Mouse (Mus musculus) heart, postnatal 0 days (tissue): ENCODE measurements around the gene Gm8439. TPM values are rescaled to one million over a fixed set of nuclear protein-coding genes. Genes with fewer than 3 reads are reported as not detected.
A peak's percentile ranks its signal among the peaks of the same experiment; 100 is the strongest.

Experiments used
- ATAC-seq: fragments of 200-750 bp; cut with Nextera tagmentation; 2 replicates; pipeline ENCODE4 v1.8.0; 2017; ENCODE audit warnings: low read depth, moderate number of reproducible peaks, moderate library complexity; ENCODE audit not compliant: insufficient read depth
- DNase-seq: peaks from one replicate; pipeline ENCODE4 v3.0.0-alpha.2; 2016; ENCODE audit warnings: low spot score
- H3K27ac ChIP-seq: fragments of 300-500 bp; sonication (generic); 2 replicates; pipeline ENCODE4 v1.5.1; 2014; ENCODE audit warnings: low read depth, mild to moderate bottlenecking
- H3K27me3 ChIP-seq: fragments of 300-500 bp; sonication (generic); 2 replicates; pipeline ENCODE4 v1.6.1; 2014; ENCODE audit warnings: low read length, mixed read lengths; ENCODE audit not compliant: control insufficient read depth, insufficient read depth
- H3K36me3 ChIP-seq: fragments of 300-500 bp; sonication (generic); replicated peaks from 2 replicates; pipeline ENCODE4 v1.6.1; 2014; ENCODE audit warnings: low read length, mixed read lengths; ENCODE audit not compliant: control insufficient read depth, insufficient read depth
- H3K4me1 ChIP-seq: fragments of 300-500 bp; sonication (generic); 2 replicates; pipeline ENCODE4 v1.6.1; 2014; ENCODE audit warnings: antibody characterized with exemption; ENCODE audit not compliant: control insufficient read depth, insufficient read depth
- H3K4me2 ChIP-seq: fragments of 300-500 bp; sonication (generic); 2 replicates; pipeline ENCODE4 v1.6.1; 2014; ENCODE audit warnings: low read depth, mild to moderate bottlenecking, low read length, moderate library complexity
- H3K4me3 ChIP-seq: fragments of 300-500 bp; sonication (generic); 2 replicates; pipeline ENCODE4 v1.5.1; 2014; ENCODE audit warnings: low read depth, low read length
- H3K9ac ChIP-seq: fragments of 300-500 bp; sonication (generic); replicated peaks from 2 replicates; pipeline ENCODE4 v1.6.1; 2014; ENCODE audit warnings: low read depth, low read length, mixed read lengths
- H3K9me3 ChIP-seq: fragments of 300-500 bp; sonication (generic); replicated peaks from 2 replicates; pipeline ENCODE4 v1.6.1; 2016; ENCODE audit warnings: low read length; ENCODE audit not compliant: control insufficient read depth
- CTCF ChIP-seq: IDR thresholded peaks from 2 replicates; pipeline ENCODE4 v1.5.1; 2016; ENCODE audit warnings: antibody characterized with exemption, control low read depth, low read depth
- EP300 ChIP-seq: IDR thresholded peaks from 2 replicates; pipeline ENCODE4 v1.6.1; 2016; ENCODE audit warnings: antibody characterized with exemption, low read depth
- WGBS: fragments of 180-500 bp; shearing (Covaris S2); extraction: QIAGEN DNeasy Blood & Tissue Kit; methylation state at CpG from one replicate; pipeline ENCODE4 v1.1.7; 2014; 5-methylcytosine and 5-hydroxymethylcytosine counted together
- polyA plus RNA-seq: library from polyadenylated mRNA; unstranded; fragments of >200 nt; fragmentation: Nextera tagmentation; extraction: Ambion mirVana; gene quantifications from 2 replicates; pipeline ENCODE4 v1.2.1, GENCODE M21; 2015
- total RNA-seq: library from RNA; depleted of rRNA; stranded (reverse); fragments of >200 nt; gene quantifications from 2 replicates; pipeline ENCODE4 v1.2.3, GENCODE M21; 2014; ENCODE audit warnings: low replicate concordance

Gene Gm8439
- total and polyA plus RNA-seq, 2 experiments from 2014 or later = 0.53 TPM; not detected in 1

GRCm38 (mm10) chr4:120613691-120614329 is 25.3 kb downstream of the Gm8439 start:
- H3K36me3 ChIP-seq = no peaks in the 10 kb centered on the region
- no peaks in the 10 kb centered on the region for H3K27me3 ChIP-seq
- peak overlapping the region; percentile 29 for H3K4me3 ChIP-seq
- peak; percentile 78 for ATAC-seq
- H3K4me1 ChIP-seq = peaks cover 32% of the 10 kb centered on the region
- peak overlapping the region; percentile 55 for H3K9ac ChIP-seq
- WGBS = 19% methylated on average over 8 of the region's 8 CpGs
- peak overlapping the region; percentile 53 for H3K4me2 ChIP-seq
- peak; percentile 96 for DNase-seq
- H3K9me3 ChIP-seq = no peaks in the 10 kb centered on the region
- TF ChIP-seq CTCF (no peak), EP300 (peak; percentile 70; the same call in 1 of the 2 replicates)
- H3K27ac ChIP-seq = peak overlapping the region; percentile 99

DNA sequence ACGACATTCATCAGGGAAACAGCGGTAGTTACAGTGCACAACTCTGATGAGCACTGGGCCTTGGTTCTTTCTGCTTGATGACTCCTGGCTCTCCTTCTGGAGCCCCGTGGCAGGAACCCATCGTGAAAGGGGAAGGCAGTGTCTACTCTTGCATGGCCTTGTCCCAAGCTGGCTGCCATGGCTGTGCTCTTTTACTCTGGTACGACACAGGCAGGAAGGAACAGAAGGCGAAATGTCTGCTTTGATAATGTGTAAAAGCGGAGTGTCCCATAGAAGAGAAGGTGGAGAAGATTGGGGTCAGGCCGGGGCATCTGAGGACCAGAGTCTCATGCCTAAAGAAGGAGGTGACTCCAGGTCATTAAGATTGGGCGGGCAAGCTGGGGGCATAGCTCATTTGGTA is 26.1 kb downstream of the Gm8439 start:
- Histone ChIP-seq H3K27me3 (no peaks in the 10 kb centered on the region), H3K9me3 (no peaks in the 10 kb centered on the region), H3K4me2 (no peak overlapping the region), H3K9ac (no peak overlapping the region), H3K27ac (peak overlapping the region; percentile 99), H3K4me3 (no peak overlapping the region), H3K36me3 (no peaks in the 10 kb centered on the region), H3K4me1 (peaks cover 28% of the 10 kb centered on the region)
- 66% methylated on average over 9 of the region's 9 CpGs for WGBS
- ATAC-seq = no peak
- TF ChIP-seq CTCF (no peak), EP300 (no peak)
- no peak for DNase-seq

DNA sequence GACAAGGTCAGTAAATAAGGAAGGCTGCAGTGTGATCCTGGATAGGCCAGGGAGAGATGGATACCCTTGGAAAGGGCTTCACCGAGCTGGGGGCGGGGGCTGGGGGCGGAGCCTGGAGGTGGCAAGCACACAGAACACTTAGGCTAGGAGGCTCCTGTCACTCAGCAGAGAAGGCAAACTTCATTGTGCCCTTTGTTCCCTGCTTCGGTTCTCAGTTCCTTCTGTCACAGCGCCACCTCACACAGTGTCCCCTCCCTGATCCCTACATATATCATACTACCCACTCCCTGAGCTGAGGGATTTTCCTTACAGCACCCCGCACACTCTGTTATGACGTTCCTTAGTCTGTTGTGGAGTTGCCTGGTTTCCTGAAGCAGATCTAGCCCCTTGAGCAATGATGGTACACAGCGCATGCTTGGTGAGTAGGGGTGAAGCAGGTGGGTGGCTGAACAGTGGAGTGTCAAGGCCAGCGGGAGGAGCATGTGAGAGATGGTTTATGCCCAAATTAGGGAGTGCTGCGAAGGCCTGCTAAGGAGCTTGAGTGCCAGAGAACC is 27.1 kb downstream of the Gm8439 start:
- Histone ChIP-seq H3K9ac (0 out of 2 replicates have a peak overlapping the region, but pooled peaks have one; percentile 46), H3K4me3 (no peak overlapping the region), H3K27me3 (no peaks in the 10 kb centered on the region), H3K4me1 (peaks cover 20% of the 10 kb centered on the region), H3K27ac (peak overlapping the region; percentile 99), H3K9me3 (no peaks in the 10 kb centered on the region), H3K4me2 (no peak overlapping the region), H3K36me3 (no peaks in the 10 kb centered on the region)
- TF ChIP-seq EP300 (peak; percentile 50; the same call in 1 of the 2 replicates), CTCF (no peak; the same call in 1 of the 2 replicates)
- DNase-seq = peak; percentile 94
- 20% methylated on average over 10 of the region's 10 CpGs for WGBS
- peak; percentile 81 for ATAC-seq

DNA sequence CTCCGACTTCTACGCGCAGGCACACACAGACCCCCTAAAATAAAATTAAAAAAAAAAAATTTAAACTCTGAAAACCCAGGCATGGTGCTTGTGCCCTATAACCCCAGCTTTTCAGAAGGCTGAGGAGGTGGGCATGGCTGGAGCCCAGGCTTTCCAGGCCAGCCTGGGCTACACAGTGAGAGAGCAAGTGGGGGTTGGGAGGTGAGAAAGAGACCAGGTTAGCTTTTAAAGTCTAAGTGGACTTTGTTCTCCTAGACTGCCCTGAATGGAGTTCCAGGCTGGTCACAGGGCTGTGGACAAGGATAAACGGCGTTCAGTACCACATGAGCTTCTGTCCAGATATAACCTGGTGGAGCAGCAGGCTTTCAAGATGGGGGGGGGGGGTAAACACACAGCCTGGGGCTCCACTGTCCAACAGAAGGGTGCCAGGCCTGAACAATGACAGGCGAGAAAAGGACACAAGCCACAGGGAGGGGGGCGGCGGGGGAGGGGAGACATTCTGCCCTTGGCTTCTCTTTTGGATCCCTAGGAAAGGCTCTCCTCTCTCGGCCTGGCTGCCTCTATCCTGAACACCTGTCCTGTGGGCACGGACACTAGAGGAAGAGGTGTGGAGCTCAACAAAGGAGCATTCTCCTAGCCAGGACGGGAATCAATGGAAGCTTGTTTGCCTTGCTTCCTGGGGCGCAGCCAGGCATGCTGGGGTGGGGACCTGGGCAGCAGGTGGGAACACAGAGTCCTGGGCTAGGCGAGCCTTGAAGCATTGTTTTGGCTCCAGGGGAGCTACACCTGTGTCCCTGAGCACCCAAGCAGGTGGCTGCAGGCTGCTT is 27.9 kb downstream of the Gm8439 start:
- Histone ChIP-seq H3K4me1 (peaks cover 14% of the 10 kb centered on the region), H3K4me3 (no peak overlapping the region), H3K36me3 (no peaks in the 10 kb centered on the region), H3K27ac (peak overlapping the region; percentile 99), H3K9me3 (no peaks in the 10 kb centered on the region), H3K4me2 (no peak overlapping the region), H3K9ac (no peak overlapping the region), H3K27me3 (no peaks in the 10 kb centered on the region)
- ATAC-seq (no peak), DNase-seq (no peak)
- WGBS = 54% methylated on average over 13 of the region's 13 CpGs
- TF ChIP-seq CTCF (no peak), EP300 (no peak; the same call in 1 of the 2 replicates)

GRCm38 (mm10) chr4:120627728-120628127 is 39.2 kb downstream of the Gm8439 start:
- Histone ChIP-seq H3K27me3 (no peaks in the 10 kb centered on the region), H3K4me2 (no peak overlapping the region), H3K9ac (no peak overlapping the region), H3K9me3 (no peaks in the 10 kb centered on the region), H3K4me3 (no peak overlapping the region), H3K27ac (no peak overlapping the region), H3K4me1 (no peaks in the 10 kb centered on the region), H3K36me3 (no peaks in the 10 kb centered on the region)
- no peak for TF ChIP-seq CTCF
- no peak for TF ChIP-seq EP300
- ATAC-seq (no peak), DNase-seq (no peak)
- WGBS = 64% methylated on average over 6 of the region's 6 CpGs
